Mouse (Mus musculus) midbrain, postnatal 0 days (tissue): ENCODE measurements around the gene Eps15. TPM values are rescaled to one million over a fixed set of nuclear protein-coding genes. Genes with fewer than 3 reads are reported as not detected.

Experiments
- ATAC-seq: fragments of 200-750 bp; cut with Nextera tagmentation; 2 replicates; pipeline ENCODE4 v1.8.0; 2017; ENCODE audit warnings: moderate number of reproducible peaks, mild to moderate bottlenecking, moderate TSS enrichment, moderate library complexity; ENCODE audit not compliant: low FRiP score
- DNase-seq: peaks from one replicate; pipeline ENCODE4 v3.0.0-alpha.2; 2015; ENCODE audit warnings: low spot score
- H3K27ac ChIP-seq: fragments of 300-500 bp; sonication (generic); 2 replicates; pipeline ENCODE4 v1.5.1; 2014; ENCODE audit warnings: low read depth, mild to moderate bottlenecking, low read length, mixed read lengths
- H3K27me3 ChIP-seq: fragments of 300-500 bp; sonication (generic); 2 replicates; pipeline ENCODE4 v1.6.1; 2014; ENCODE audit warnings: low read length, control low read depth, mixed read lengths; ENCODE audit not compliant: insufficient read depth
- H3K36me3 ChIP-seq: fragments of 300-500 bp; sonication (generic); 2 replicates; pipeline ENCODE4 v1.6.1; 2014; ENCODE audit warnings: low read length, control low read depth, mixed read lengths; ENCODE audit not compliant: insufficient read depth
- H3K4me1 ChIP-seq: fragments of 300-500 bp; sonication (generic); 2 replicates; pipeline ENCODE4 v1.6.1; 2014; ENCODE audit warnings: mild to moderate bottlenecking, control low read depth, antibody characterized with exemption, low read length, mixed read lengths; ENCODE audit not compliant: insufficient read depth
- H3K4me2 ChIP-seq: fragments of 300-500 bp; sonication (generic); 2 replicates; pipeline ENCODE4 v1.6.1; 2014; ENCODE audit warnings: low read depth, mild to moderate bottlenecking, low read length, mixed read lengths; ENCODE audit not compliant: poor library complexity, severe bottlenecking
- H3K4me3 ChIP-seq: fragments of 300-500 bp; sonication (generic); 2 replicates; pipeline ENCODE4 v1.5.1; 2014; ENCODE audit warnings: low read depth, mild to moderate bottlenecking, low read length, moderate library complexity
- H3K9ac ChIP-seq: fragments of 300-500 bp; sonication (generic); replicated peaks from 2 replicates; pipeline ENCODE4 v1.6.1; 2014; ENCODE audit warnings: mild to moderate bottlenecking, low read length, moderate library complexity, mixed read lengths; ENCODE audit not compliant: poor library complexity, severe bottlenecking
- H3K9me3 ChIP-seq: fragments of 300-500 bp; sonication (generic); 2 replicates; pipeline ENCODE4 v1.6.1; 2016; ENCODE audit warnings: low read length, control low read depth
- CTCF ChIP-seq: IDR thresholded peaks from 2 replicates; pipeline ENCODE4 v1.5.1; 2016; ENCODE audit warnings: antibody characterized with exemption, mild to moderate bottlenecking
- WGBS: fragments of 180-500 bp; shearing (Covaris S2); extraction: QIAGEN DNeasy Blood & Tissue Kit; methylation state at CpG from one replicate; pipeline ENCODE4 v1.1.7; 2014; 5-methylcytosine and 5-hydroxymethylcytosine counted together
- polyA plus RNA-seq: library from polyadenylated mRNA; unstranded; fragments of >200 nt; fragmentation: Nextera tagmentation; extraction: Ambion mirVana; gene quantifications from 2 replicates; pipeline ENCODE4 v1.2.1, GENCODE M21; 2015
- total RNA-seq: library from RNA; depleted of rRNA; stranded (reverse); fragments of >200 nt; gene quantifications from 2 replicates; pipeline ENCODE4 v1.2.3, GENCODE M21; 2014

Gene Eps15
- total and polyA plus RNA-seq, 2 experiments from 2014 or later, result 58.7 to 102 TPM

- DNase-seq (no peak), ATAC-seq (no peak)
- Histone ChIP-seq H3K27ac (no peak overlapping the region), H3K9me3 (no peaks in the 10 kb centered on the region), H3K4me1 (no peaks in the 10 kb centered on the region), H3K4me2 (no peak overlapping the region), H3K9ac (no peak overlapping the region), H3K4me3 (no peak overlapping the region), H3K27me3 (no peaks in the 10 kb centered on the region), H3K36me3 (no peaks in the 10 kb centered on the region)
- TF ChIP-seq CTCF, result no peak
These were observed 19.1 kb downstream of the Eps15 start for GRCm38 (mm10) chr4:109299136-109299535.

GRCm38 (mm10) chr4:109316941-109317894 is 37.1 kb downstream of the Eps15 start:
- TF ChIP-seq CTCF, result no peak
- H3K27ac ChIP-seq, result no peak overlapping the region
- ATAC-seq (no peak), DNase-seq (no peak)
- H3K9me3 ChIP-seq, result no peaks in the 10 kb centered on the region
- H3K27me3 ChIP-seq, result no peaks in the 10 kb centered on the region
- no peak overlapping the region for H3K4me3 ChIP-seq
- H3K4me2 ChIP-seq, result no peak overlapping the region
- no peaks in the 10 kb centered on the region for H3K36me3 ChIP-seq
- H3K9ac ChIP-seq, result no peak overlapping the region
- no peaks in the 10 kb centered on the region for H3K4me1 ChIP-seq

- Histone ChIP-seq H3K36me3 (no peaks in the 10 kb centered on the region), H3K9me3 (no peaks in the 10 kb centered on the region), H3K4me1 (no peaks in the 10 kb centered on the region), H3K27me3 (no peaks in the 10 kb centered on the region), H3K4me3 (no peak overlapping the region), H3K9ac (no peak overlapping the region), H3K27ac (no peak overlapping the region), H3K4me2 (no peak overlapping the region)
- no peak for DNase-seq
- TF ChIP-seq CTCF, result no peak
- 90% methylated on average over 4 of the region's 4 CpGs for WGBS
- ATAC-seq, result no peak
These were observed 56.7 kb downstream of the Eps15 start for GRCm38 (mm10) chr4:109336796-109337195.

GRCm38 (mm10) chr4:109341222-109341621 is 61.2 kb downstream of the Eps15 start:
- Histone ChIP-seq H3K4me1 (no peaks in the 10 kb centered on the region), H3K4me2 (no peak overlapping the region), H3K27me3 (no peaks in the 10 kb centered on the region), H3K9me3 (no peaks in the 10 kb centered on the region), H3K27ac (peak overlapping the region; percentile 38), H3K36me3 (no peaks in the 10 kb centered on the region), H3K9ac (no peak overlapping the region), H3K4me3 (no peak overlapping the region)
- DNase-seq (no peak), ATAC-seq (no peak)
- TF ChIP-seq CTCF, result no peak
- 53% methylated on average over 1 of the region's 1 CpGs for WGBS

GRCm38 (mm10) chr4:109342783-109343485 is 62.9 kb downstream of the Eps15 start:
- TF ChIP-seq CTCF, result no peak
- peak overlapping the region; percentile 50 for H3K4me3 ChIP-seq
- H3K4me2 ChIP-seq, result peak overlapping the region; percentile 36
- no peaks in the 10 kb centered on the region for H3K4me1 ChIP-seq
- 14% methylated on average over 4 of the region's 4 CpGs for WGBS
- H3K36me3 ChIP-seq, result no peaks in the 10 kb centered on the region
- no peaks in the 10 kb centered on the region for H3K9me3 ChIP-seq
- peak overlapping the region; percentile 64 for H3K9ac ChIP-seq
- no peaks in the 10 kb centered on the region for H3K27me3 ChIP-seq
- DNase-seq, result peak; percentile 92
- H3K27ac ChIP-seq, result peak overlapping the region; percentile 71
- ATAC-seq, result peak; percentile 88

- Histone ChIP-seq H3K27me3 (no peaks in the 10 kb centered on the region), H3K4me3 (peak overlapping the region; percentile 50), H3K4me1 (no peaks in the 10 kb centered on the region), H3K9me3 (no peaks in the 10 kb centered on the region), H3K9ac (peak overlapping the region; percentile 29), H3K36me3 (no peaks in the 10 kb centered on the region), H3K27ac (peak overlapping the region; percentile 65), H3K4me2 (peak overlapping the region; percentile 43)
- ATAC-seq (peak; percentile 62), DNase-seq (peak; percentile 54)
- 31% methylated on average over 5 of the region's 5 CpGs for WGBS
- TF ChIP-seq CTCF, result no peak
These were observed 63.8 kb downstream of the Eps15 start for GRCm38 (mm10) chr4:109343909-109344308.
